Mouse (Mus musculus) intestine, postnatal 0 days (tissue): ENCODE results near the gene Smpd3. TPM values are rescaled to one million over a fixed set of nuclear protein-coding genes. Genes with fewer than 3 reads are reported as not detected.
A peak's percentile ranks its signal among the peaks of the same experiment; 100 is the strongest.

Experiments
- ATAC-seq: fragments of 200-750 bp; cut with Nextera tagmentation; 2 replicates; pipeline ENCODE4 v1.8.0; 2017; ENCODE audit warnings: mild to moderate bottlenecking, moderate TSS enrichment, moderate library complexity
- H3K27ac ChIP-seq: fragments of 300-500 bp; sonication (generic); 2 replicates; pipeline ENCODE4 v1.5.1; 2014; ENCODE audit warnings: mild to moderate bottlenecking, low read depth, low read length, moderate library complexity
- H3K27me3 ChIP-seq: fragments of 300-500 bp; sonication (generic); replicated peaks from 2 replicates; pipeline ENCODE4 v1.6.1; 2014; ENCODE audit warnings: low read length, mixed read lengths; ENCODE audit not compliant: control insufficient read depth, insufficient read depth
- H3K36me3 ChIP-seq: fragments of 300-500 bp; sonication (generic); 2 replicates; pipeline ENCODE4 v1.6.1; 2014; ENCODE audit warnings: mild to moderate bottlenecking, moderate library complexity; ENCODE audit not compliant: control insufficient read depth, insufficient read depth
- H3K4me1 ChIP-seq: fragments of 300-500 bp; sonication (generic); replicated peaks from 2 replicates; pipeline ENCODE4 v1.6.1; 2014; ENCODE audit warnings: antibody characterized with exemption, low read length, mixed read lengths; ENCODE audit not compliant: control insufficient read depth, insufficient read depth
- H3K4me2 ChIP-seq: fragments of 300-500 bp; sonication (generic); replicated peaks from 2 replicates; pipeline ENCODE4 v1.6.1; 2014; ENCODE audit warnings: low read depth, mild to moderate bottlenecking, moderate library complexity
- H3K4me3 ChIP-seq: fragments of 300-500 bp; sonication (generic); 2 replicates; pipeline ENCODE4 v1.5.1; 2014; ENCODE audit warnings: low read depth, low read length
- H3K9ac ChIP-seq: fragments of 300-500 bp; sonication (generic); 2 replicates; pipeline ENCODE4 v1.6.1; 2014; ENCODE audit warnings: mild to moderate bottlenecking, low read depth, low read length
- H3K9me3 ChIP-seq: fragments of 300-500 bp; sonication (generic); 2 replicates; pipeline ENCODE4 v1.6.1; 2016; ENCODE audit warnings: mixed run types; ENCODE audit not compliant: control insufficient read depth
- CTCF ChIP-seq: sonication (generic); IDR thresholded peaks from 2 replicates; pipeline ENCODE4 v1.5.1; 2016; ENCODE audit warnings: low read depth, mild to moderate bottlenecking, control low read depth, antibody characterized with exemption, moderate library complexity
- WGBS: fragments of 180-500 bp; shearing (Covaris S2); extraction: QIAGEN DNeasy Blood & Tissue Kit; methylation state at CpG from one replicate; pipeline ENCODE4 v1.1.7; 2014; 5-methylcytosine and 5-hydroxymethylcytosine counted together
- polyA plus RNA-seq: library from polyadenylated mRNA; unstranded; fragments of >200 nt; fragmentation: Nextera tagmentation; extraction: Ambion mirVana; gene quantifications from 2 replicates; pipeline ENCODE4 v1.2.1, GENCODE M21; 2015

Gene Smpd3
- polyA plus RNA-seq, 1 experiment from 2014 or later, result 10.6 TPM

DNA sequence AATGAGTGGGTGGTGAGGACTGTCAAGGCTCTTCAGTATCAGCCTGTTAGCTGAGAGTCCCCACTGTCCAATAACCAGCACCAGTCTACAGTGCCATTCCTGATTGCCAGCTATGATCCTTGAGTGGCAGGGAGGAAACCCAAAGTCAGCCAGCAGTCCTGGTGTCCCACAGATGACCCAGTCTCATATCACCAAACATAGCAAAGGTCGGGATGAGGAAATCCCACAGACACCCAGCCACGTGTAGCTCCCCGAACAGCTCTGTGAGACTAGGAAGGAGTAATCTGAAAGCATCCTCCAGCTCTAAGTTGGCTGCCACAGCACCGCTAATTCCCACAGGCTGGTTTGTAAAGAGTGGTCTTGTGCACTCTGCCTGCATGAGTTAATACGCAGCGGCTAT is 33.5 kb downstream of the Smpd3 start:
- no peak for ATAC-seq
- Histone ChIP-seq H3K27me3 (no peaks in the 10 kb centered on the region), H3K4me2 (no peak overlapping the region), H3K9ac (no peak overlapping the region), H3K36me3 (no peaks in the 10 kb centered on the region), H3K4me3 (no peak overlapping the region), H3K9me3 (no peaks in the 10 kb centered on the region), H3K27ac (no peak overlapping the region), H3K4me1 (peaks cover 8% of the 10 kb centered on the region; the same call in 1 of the 2 replicates)
- WGBS, result 57% methylated on average over 6 of the region's 6 CpGs
- TF ChIP-seq CTCF, result no peak

GRCm38 (mm10) chr8:106300739-106301715 is 36.8 kb downstream of the Smpd3 start:
- Histone ChIP-seq H3K4me3 (no peak overlapping the region), H3K36me3 (no peaks in the 10 kb centered on the region), H3K9me3 (no peaks in the 10 kb centered on the region), H3K27ac (no peak overlapping the region), H3K27me3 (no peaks in the 10 kb centered on the region), H3K4me2 (no peak overlapping the region), H3K4me1 (no peaks in the 10 kb centered on the region; the same call in 1 of the 2 replicates), H3K9ac (no peak overlapping the region)
- no peak for ATAC-seq
- 51% methylated on average over 9 of the region's 9 CpGs for WGBS
- TF ChIP-seq CTCF, result no peak

DNA sequence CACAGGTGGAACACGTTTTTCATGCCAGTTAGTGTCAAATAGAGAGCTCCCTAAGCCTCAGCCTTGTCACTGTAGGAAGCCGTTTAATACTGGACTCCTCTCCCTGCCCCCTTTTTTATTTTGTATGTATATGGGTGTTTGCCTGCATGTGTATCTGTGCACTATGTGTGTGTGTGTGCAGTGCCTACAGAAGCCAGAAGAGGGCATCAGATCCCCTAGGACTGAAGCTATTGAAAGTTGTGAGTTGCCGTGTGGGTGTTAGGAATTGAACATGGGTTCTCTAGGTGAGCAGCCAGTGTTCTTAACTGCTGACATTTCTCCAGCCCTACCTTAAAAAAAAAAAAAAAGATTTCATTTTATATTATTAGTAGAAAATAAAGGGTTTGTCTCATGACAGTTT is 38.1 kb downstream of the Smpd3 start:
- Histone ChIP-seq H3K9ac (no peak overlapping the region), H3K9me3 (no peaks in the 10 kb centered on the region), H3K4me2 (no peak overlapping the region), H3K4me1 (no peaks in the 10 kb centered on the region; the same call in 1 of the 2 replicates), H3K27me3 (no peaks in the 10 kb centered on the region), H3K36me3 (no peaks in the 10 kb centered on the region), H3K27ac (no peak overlapping the region), H3K4me3 (no peak overlapping the region)
- TF ChIP-seq CTCF, result peak; percentile 31; the same call in 1 of the 2 replicates
- 88% methylated on average over 3 of the region's 3 CpGs for WGBS
- ATAC-seq, result no peak

- 64% methylated on average over 1 of the region's 1 CpGs for WGBS
Observed at GRCm38 (mm10) chr8:106298846-106299245, 38.9 kb downstream of the Smpd3 start.

GRCm38 (mm10) chr8:106298261-106298660 is 39.5 kb downstream of the Smpd3 start:
- 65% methylated on average over 5 of the region's 5 CpGs for WGBS
- H3K27ac ChIP-seq, result no peak overlapping the region; the same call in 1 of the 2 replicates

More at GRCm38 (mm10) chr8:106298846-106299245, 38.9 kb downstream of the Smpd3 start:
- Histone ChIP-seq H3K9me3 (no peaks in the 10 kb centered on the region), H3K27ac (no peak overlapping the region; the same call in 1 of the 2 replicates), H3K4me3 (no peak overlapping the region), H3K4me2 (no peak overlapping the region), H3K27me3 (no peaks in the 10 kb centered on the region), H3K4me1 (no peaks in the 10 kb centered on the region; the same call in 1 of the 2 replicates), H3K9ac (no peak overlapping the region), H3K36me3 (no peaks in the 10 kb centered on the region)
- ATAC-seq, result no peak
- TF ChIP-seq CTCF, result no peak

DNA sequence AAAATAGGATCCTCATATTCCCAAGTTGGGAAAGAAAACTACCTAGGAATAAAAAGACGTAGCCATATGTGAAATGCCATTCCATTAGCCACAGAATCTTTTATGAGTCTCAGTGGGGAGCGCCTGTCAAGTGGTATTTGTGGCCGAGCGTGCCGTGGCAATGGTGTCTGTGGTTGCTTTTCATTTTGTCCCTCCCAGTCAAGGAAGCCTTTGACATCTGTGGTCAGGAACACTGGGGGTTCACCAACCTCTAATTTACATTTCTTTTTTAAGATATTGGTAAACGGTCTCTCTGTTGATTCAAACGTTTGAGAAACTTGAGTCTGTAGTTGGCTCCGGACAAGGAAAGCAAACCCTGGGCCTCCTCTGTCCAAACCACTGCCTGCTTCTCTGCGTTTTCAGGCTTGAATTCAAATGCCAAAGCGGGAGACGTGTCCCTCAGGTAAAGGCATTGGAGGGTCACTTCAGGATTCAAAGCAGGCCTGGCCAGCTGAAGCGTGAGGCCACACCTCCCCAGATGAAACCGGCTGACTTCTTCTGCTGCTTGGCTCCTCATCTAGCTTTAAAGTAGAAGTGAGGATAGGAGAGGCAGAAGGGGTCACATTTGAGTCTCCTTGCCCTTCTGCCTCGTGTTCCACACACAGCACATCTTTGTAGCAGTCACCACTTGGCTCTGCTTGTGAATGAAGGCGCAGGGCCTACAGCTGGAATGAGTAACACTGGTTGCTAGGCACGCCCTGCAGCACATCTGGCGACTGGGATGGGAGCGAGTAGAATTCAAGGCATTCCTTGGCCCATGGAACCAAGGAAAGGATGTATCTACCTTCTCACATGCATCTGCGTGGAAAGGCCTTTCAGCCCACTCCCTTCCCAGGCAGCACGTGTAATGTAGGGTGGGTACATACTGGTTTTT is 45.0 kb downstream of the Smpd3 start:
- Histone ChIP-seq H3K9me3 (no peaks in the 10 kb centered on the region), H3K4me2 (no peak overlapping the region)
- WGBS, result 78% methylated on average over 20 of the region's 20 CpGs

More at GRCm38 (mm10) chr8:106298261-106298660, 39.5 kb downstream of the Smpd3 start:
- Histone ChIP-seq H3K36me3 (no peaks in the 10 kb centered on the region), H3K27me3 (no peaks in the 10 kb centered on the region), H3K4me2 (no peak overlapping the region), H3K9me3 (no peaks in the 10 kb centered on the region), H3K9ac (no peak overlapping the region), H3K4me1 (no peaks in the 10 kb centered on the region), H3K4me3 (no peak overlapping the region)
- ATAC-seq, result no peak
- no peak for TF ChIP-seq CTCF

More for the DNA sequence above, 45.0 kb downstream of the Smpd3 start:
- Histone ChIP-seq H3K9ac (no peak overlapping the region), H3K27me3 (no peaks in the 10 kb centered on the region), H3K4me1 (no peaks in the 10 kb centered on the region), H3K27ac (no peak overlapping the region), H3K36me3 (no peaks in the 10 kb centered on the region), H3K4me3 (no peak overlapping the region)
- TF ChIP-seq CTCF, result no peak
- no peak for ATAC-seq
